Mouse (Mus musculus) spleen, postnatal 0 days (tissue): ENCODE data around the gene Defb42. TPM values are rescaled to one million over a fixed set of nuclear protein-coding genes. Genes with fewer than 3 reads are reported as not detected.

ENCODE experiments used
- polyA plus RNA-seq: library from polyadenylated mRNA; unstranded; fragments of >200 nt; fragmentation: Nextera tagmentation; extraction: Ambion mirVana; gene quantifications from 2 replicates; pipeline ENCODE4 v1.2.1, GENCODE M21; 2015

The Defb42 gene
- polyA plus RNA-seq: not detected in 2 replicates

GRCm38 (mm10) chr14:63046691-63047090 is at the start of gene Defb42:
TSS of gene Defb42 (plus strand) at chr14:63046991.

DNA sequence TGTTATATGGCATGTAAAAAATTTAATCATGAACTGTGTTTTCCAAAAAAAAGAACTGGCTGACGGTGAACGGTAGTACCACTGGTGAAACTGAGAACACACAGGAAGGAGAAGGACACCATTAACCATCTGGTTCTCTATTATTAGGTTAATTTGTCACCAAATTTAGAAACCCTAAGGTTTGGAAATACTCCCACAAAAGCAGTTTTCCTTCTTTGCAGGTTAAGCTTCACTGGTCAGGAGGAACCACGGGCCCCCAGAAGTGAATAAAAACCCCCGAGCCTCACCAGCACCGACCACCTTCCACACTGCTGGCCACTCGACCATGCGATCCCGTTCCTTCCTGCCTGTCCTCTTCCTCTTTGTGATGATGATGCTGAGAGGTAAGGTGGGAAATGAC is 49.0 kb upstream of the Defb42 start, which contains the start of gene Defb47:
Defb47 (plus strand) TSS at position 301 of the 400 bp plus-strand sequence.

GRCm38 (mm10) chr14:63011471-63011870 is 35.3 kb upstream of the Defb42 start, which contains the start of gene Defb43:
TSS of gene Defb43 (plus strand) at chr14:63011771.

GRCm38 (mm10) chr14:63049910-63050370 is 3.1 kb downstream of the Defb42 start, which contains the start of gene Defb30:
TSS of gene Defb30 (minus strand) at chr14:63049960.

Other genes with a start within 250 kb of the Defb42 start
- 2.9 and 4.3 TPM in 2 replicates for gene Wdfy2, start 209.3 kb upstream of the Defb42 start, polyA plus RNA-seq
- not detected in 2 replicates for gene Defb48, start 62.5 kb upstream of the Defb42 start, polyA plus RNA-seq
- not detected in 2 replicates for gene Defb47, start 48.9 kb upstream of the Defb42 start, polyA plus RNA-seq
- not detected in 2 replicates for gene Defb43, start 35.2 kb upstream of the Defb42 start, polyA plus RNA-seq
- gene Defb30, start 3.0 kb downstream of the Defb42 start, polyA plus RNA-seq: not detected in 2 replicates